Mouse (Mus musculus): ENCODE measurements around the gene Pip5k1b. TPM values are rescaled to one million over a fixed set of nuclear protein-coding genes. Genes with fewer than 3 reads are reported as not detected.
A peak's percentile ranks its signal among the peaks of the same experiment; 100 is the strongest.
"Not testable (repeated sequence)": the region's sequence is repeated elsewhere in the genome, so short reads cannot be mapped to it uniquely, and the experiment has no call there.

Gene Pip5k1b
- total RNA-seq, 2 experiments from 2014 or later, result 28.9 to 29.9 TPM

GRCm38 (mm10) chr19:24554911-24555465 lies 684 bp downstream of the Pip5k1b start:
- intact Hi-C loops (cut with DNase I), result loop anchor here (5.0 kb wide), 1 partner anchor 273 kb away; the partner anchor contains the start of gene Fxn
- DNase-seq (ENCODE audit: extremely low spot score in 1 of 2, low spot score in 2 of 2), result no peak
- TF ChIP-seq CTCF (IDR thresholded peaks at IDR 0.05), result no peak
- Histone ChIP-seq H3K4me3 (peak overlapping the region; percentile 70), H3K27ac (peak overlapping the region; percentile 75)

- no peak overlapping the region for H3K27ac ChIP-seq
- TF ChIP-seq CTCF (IDR thresholded peaks at IDR 0.05), result no peak
- DNase-seq (ENCODE audit: extremely low spot score in 1 of 2, low spot score in 2 of 2), result no peak
- H3K4me3 ChIP-seq, result peak overlapping the region; percentile 70; the same call in 1 of the 2 replicates
- intact Hi-C loops (cut with DNase I), result no loop called here
Measured at GRCm38 (mm10) chr19:24554425-24554824, 1.2 kb downstream of the Pip5k1b start.

GRCm38 (mm10) chr19:24553291-24554075 lies 2.2 kb downstream of the Pip5k1b start:
- no peak overlapping the region for H3K4me3 ChIP-seq
- intact Hi-C loops (cut with DNase I), result no loop called here
- TF ChIP-seq CTCF (IDR thresholded peaks at IDR 0.05), result no peak

GRCm38 (mm10) chr19:24552641-24553040 lies 3.0 kb downstream of the Pip5k1b start:
- DNase-seq (ENCODE audit: extremely low spot score in 1 of 2, low spot score in 2 of 2); H3K27ac ChIP-seq; intact Hi-C loops (cut with DNase I); H3K4me3 ChIP-seq: not testable (repeated sequence)

More at GRCm38 (mm10) chr19:24553291-24554075, 2.2 kb downstream of the Pip5k1b start:
- DNase-seq (ENCODE audit: extremely low spot score in 1 of 2, low spot score in 2 of 2), result no peak
- H3K27ac ChIP-seq, result no peak overlapping the region

GRCm38 (mm10) chr19:24551196-24551954 lies 4.3 kb downstream of the Pip5k1b start:
- H3K4me3 ChIP-seq, result no peak overlapping the region
- no peak for TF ChIP-seq CTCF (IDR thresholded peaks at IDR 0.05)
- DNase-seq (ENCODE audit: extremely low spot score in 1 of 2, low spot score in 2 of 2), result no peak
- intact Hi-C loops (cut with DNase I), result no loop called here
- H3K27ac ChIP-seq, result no peak overlapping the region

GRCm38 (mm10) chr19:24550778-24551177 lies 4.9 kb downstream of the Pip5k1b start:
- Histone ChIP-seq H3K27ac (no peak overlapping the region), H3K4me3 (no peak overlapping the region)
- intact Hi-C loops (cut with DNase I), result no loop called here
- no peak for TF ChIP-seq CTCF (IDR thresholded peaks at IDR 0.05)
- DNase-seq (ENCODE audit: extremely low spot score in 1 of 2, low spot score in 2 of 2), result no peak

- intact Hi-C loops (cut with DNase I), result no loop called here
Measured at GRCm38 (mm10) chr19:24550016-24550415, 5.7 kb downstream of the Pip5k1b start.

GRCm38 (mm10) chr19:24548337-24548736 lies 7.3 kb downstream of the Pip5k1b start:
- no peak overlapping the region for H3K27ac ChIP-seq
- TF ChIP-seq CTCF (IDR thresholded peaks at IDR 0.05), result no peak
- DNase-seq (ENCODE audit: extremely low spot score in 1 of 2, low spot score in 2 of 2), result no peak
- intact Hi-C loops (cut with DNase I), result no loop called here
- H3K4me3 ChIP-seq, result no peak overlapping the region

More at GRCm38 (mm10) chr19:24550016-24550415, 5.7 kb downstream of the Pip5k1b start:
- no peak for TF ChIP-seq CTCF (IDR thresholded peaks at IDR 0.05)
- Histone ChIP-seq H3K4me3 (no peak overlapping the region), H3K27ac (no peak overlapping the region)
- DNase-seq (ENCODE audit: extremely low spot score in 1 of 2, low spot score in 2 of 2), result no peak

GRCm38 (mm10) chr19:24546153-24546552 lies 9.5 kb downstream of the Pip5k1b start:
- Histone ChIP-seq H3K4me3 (no peak overlapping the region), H3K27ac (no peak overlapping the region)
- TF ChIP-seq CTCF (IDR thresholded peaks at IDR 0.05), result no peak
- intact Hi-C loops (cut with DNase I), result no loop called here
- no peak for DNase-seq (ENCODE audit: extremely low spot score in 1 of 2, low spot score in 2 of 2)

GRCm38 (mm10) chr19:24543386-24544350 lies 12.0 kb downstream of the Pip5k1b start:
- no peak overlapping the region for H3K27ac ChIP-seq
- no peak overlapping the region for H3K4me3 ChIP-seq
- TF ChIP-seq CTCF (IDR thresholded peaks at IDR 0.05), result no peak
- intact Hi-C loops (cut with DNase I), result no loop called here
- DNase-seq (ENCODE audit: extremely low spot score in 1 of 2, low spot score in 2 of 2), result no peak

- TF ChIP-seq CTCF (IDR thresholded peaks at IDR 0.05), result no peak
- Histone ChIP-seq H3K27ac (no peak overlapping the region), H3K4me3 (no peak overlapping the region)
- intact Hi-C loops (cut with DNase I), result no loop called here
- no peak for DNase-seq (ENCODE audit: extremely low spot score in 1 of 2, low spot score in 2 of 2)
Measured at GRCm38 (mm10) chr19:24542293-24542675, 13.4 kb downstream of the Pip5k1b start.
